Mouse (Mus musculus) T-cell, adult 2 months (primary cell): ENCODE results near the gene Aes.

ENCODE experiments used
- DNase-seq: peaks from one replicate; pipeline ENCODE4 v3.0.0; 2022; ENCODE audit warnings: low spot score

Aes gene

GRCm38 (mm10) chr10:81545161-81545747 lies 14.0 kb upstream of the Aes start, which contains the start of gene Gna11:
TSS of gene Gna11 (minus strand) at chr10:81545190.
- DNase-seq = peak; percentile 99

- no peak for DNase-seq
These were observed 13.0 kb upstream of the Aes start for GRCm38 (mm10) chr10:81546332-81546731.

DNA sequence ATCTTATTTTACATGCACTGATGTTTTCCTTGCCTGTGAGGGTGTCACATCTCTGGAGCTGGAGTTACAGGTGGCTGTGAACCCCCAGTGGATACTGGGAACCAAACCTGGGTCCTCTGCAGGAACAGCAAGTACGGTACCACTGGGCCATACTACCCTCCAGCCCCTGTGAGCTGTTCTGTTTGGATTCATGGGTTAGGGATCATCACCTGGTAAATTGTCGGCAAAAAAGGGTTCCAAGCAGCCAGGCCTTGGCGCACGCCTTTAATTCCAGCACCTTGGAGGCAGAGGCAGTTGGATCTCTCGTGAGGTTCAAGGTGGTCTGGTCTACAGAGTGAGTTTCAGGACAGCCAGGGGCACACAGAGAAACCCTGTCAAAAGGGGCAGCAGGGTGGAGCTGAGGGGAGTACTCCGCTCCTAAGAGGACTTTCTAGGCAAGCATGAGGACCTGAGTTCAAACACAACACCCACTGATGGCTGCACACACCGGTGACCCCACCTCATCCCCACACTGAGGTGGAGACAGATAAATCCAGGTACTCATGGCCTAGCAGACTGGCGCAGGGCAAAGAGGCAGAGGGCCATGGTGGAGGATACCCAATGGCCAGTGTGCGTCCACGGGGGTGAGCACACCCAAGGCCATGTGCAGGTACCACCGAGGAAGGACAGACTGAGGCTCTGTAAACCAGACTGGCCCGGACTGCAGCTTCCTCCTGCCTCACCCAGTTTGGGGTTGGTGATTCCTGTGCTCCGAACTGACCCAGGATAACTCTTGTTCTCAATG lies 12.3 kb upstream of the Aes start:
- DNase-seq = no peak

- DNase-seq = no peak
These were observed 10.3 kb upstream of the Aes start for GRCm38 (mm10) chr10:81548944-81549343.

GRCm38 (mm10) chr10:81550257-81550656 lies 9.0 kb upstream of the Aes start:
- peak; percentile 72 for DNase-seq

DNA sequence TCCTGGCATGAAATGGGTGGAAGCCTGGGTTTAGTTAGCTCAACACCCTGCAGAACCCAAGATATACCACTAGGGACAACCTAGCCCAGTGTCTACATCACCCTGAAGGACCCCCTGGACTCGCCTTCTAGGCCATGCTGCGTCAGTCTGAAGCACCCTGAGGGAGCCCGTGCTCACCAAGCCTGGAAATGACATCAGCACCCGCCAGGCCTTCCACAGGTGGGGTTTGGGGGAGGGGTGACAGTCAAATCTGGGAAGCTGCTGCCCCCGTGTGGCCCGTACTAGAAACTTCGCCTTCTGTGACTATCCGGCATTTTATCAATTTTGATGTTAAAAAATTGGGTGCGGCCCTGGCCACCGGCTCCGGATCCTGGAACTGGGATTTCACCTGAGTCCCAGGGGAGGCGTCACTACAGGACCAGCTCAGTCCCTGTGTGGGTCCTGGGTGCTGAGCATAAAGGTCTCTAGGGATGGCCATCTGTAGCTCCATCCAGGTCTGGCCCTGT lies 7.6 kb upstream of the Aes start:
- peak; percentile 93 for DNase-seq

GRCm38 (mm10) chr10:81553232-81553631 lies 6.1 kb upstream of the Aes start:
- peak; percentile 47 for DNase-seq

DNA sequence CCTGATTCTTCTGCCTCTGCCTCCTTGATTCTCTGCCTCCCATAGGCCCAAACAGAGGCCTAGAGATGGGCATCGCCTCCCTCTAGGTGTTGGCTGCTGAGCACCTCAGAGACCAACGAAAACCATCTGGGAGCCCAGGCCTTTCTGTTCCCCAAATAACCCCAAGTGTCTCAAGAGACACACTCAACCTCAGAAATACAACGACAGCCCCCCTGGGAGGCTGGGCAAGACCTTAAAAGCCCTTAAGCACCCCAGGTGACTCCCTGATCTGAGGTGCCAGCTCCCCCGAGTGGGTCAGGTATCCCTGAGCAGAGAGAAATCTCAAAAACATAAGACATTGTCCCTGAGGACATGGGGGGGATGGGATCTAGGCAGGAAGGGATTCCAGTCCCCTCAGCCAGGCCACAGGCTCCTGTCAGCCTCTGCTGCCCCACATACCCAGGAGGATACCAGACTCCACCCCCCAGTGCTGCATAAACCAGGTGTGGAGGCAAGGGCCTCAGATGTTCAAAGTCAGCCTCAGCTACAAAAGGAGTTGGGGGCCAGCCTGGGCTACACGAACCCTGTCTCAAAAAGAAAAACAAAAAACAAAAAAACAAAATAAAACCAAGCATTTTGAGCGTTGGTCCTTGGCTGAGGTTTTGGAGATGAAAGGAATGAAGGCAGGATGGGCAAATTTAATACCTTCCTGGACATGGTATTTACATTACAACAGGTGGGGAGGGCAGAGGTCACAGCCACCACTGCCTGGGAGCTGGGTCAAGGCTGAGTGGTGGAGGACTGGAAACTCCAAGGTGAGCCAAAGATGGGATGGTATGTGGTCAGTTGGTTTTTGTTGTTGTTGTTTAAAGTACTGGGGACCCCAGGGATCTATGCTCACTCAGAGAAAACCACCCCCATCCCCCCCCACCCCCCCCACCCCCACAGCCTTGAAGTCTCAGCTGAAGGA lies 5.2 kb upstream of the Aes start:
- no peak for DNase-seq

DNA sequence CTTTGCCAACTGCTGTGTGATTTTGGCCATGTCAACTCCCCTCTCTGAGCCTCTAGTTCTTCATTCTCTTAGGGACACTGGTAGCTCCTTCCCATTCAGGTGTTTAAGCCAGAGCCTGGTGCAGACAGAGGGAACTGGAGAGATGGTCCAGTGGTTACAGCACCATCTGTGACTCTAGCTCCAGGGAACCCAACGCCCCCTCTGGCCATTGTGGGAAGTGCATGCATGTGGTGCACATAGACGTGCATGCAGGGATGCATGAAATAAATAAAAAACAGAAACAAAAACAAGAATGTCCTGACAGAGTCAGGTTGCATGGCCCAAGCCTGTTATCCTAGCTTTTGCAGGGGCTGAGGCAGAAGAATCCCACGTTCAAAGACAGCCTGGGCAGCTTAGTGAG lies 3.0 kb upstream of the Aes start:
- DNase-seq = no peak

GRCm38 (mm10) chr10:81557491-81557890 lies 1.8 kb upstream of the Aes start:
- DNase-seq = no peak

DNA sequence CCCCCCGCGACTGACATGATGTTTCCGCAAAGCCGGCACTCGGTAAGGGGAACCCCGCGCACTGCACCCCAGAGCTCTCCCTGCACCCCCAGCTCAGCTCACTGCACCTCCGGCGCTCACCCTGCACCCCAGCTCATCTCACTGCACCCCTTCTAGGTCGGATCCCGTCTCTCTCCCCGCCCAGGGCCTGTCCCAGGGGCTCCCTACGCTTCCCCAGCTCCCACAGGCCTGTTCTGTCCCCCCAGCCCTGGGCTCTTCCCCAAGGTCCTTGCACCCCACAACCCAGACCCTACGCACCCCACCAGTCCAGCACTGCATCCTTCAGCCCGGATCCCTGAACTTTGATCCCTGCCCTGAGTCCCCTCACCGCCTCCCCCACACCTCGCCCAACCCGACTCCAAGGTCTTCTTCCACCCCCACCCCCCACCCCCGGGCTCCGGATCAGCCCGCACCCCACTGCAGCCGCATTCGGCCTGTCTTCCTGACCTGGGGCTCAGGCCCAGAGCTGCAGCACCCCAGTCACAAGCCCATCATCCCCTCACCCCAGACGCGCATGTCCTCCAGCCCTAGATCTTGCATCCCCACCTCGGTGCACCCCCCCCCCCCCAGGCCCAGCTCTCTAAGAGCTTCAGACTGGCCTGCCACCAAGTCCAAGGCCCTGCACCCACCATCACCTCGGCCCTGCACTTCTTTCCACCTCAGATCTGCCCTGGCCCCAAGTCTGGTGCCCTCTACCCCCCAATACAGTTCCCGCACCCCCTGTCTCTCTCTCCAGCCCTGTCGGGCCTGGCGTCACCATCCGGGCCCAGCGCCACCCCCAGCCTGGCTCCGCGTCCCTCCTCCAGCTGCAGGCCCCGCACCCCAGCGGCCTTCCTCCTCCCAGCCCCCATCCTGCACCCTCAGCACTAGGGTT lies 595 bp downstream of the Aes start:
- DNase-seq = peak; percentile 63

DNA sequence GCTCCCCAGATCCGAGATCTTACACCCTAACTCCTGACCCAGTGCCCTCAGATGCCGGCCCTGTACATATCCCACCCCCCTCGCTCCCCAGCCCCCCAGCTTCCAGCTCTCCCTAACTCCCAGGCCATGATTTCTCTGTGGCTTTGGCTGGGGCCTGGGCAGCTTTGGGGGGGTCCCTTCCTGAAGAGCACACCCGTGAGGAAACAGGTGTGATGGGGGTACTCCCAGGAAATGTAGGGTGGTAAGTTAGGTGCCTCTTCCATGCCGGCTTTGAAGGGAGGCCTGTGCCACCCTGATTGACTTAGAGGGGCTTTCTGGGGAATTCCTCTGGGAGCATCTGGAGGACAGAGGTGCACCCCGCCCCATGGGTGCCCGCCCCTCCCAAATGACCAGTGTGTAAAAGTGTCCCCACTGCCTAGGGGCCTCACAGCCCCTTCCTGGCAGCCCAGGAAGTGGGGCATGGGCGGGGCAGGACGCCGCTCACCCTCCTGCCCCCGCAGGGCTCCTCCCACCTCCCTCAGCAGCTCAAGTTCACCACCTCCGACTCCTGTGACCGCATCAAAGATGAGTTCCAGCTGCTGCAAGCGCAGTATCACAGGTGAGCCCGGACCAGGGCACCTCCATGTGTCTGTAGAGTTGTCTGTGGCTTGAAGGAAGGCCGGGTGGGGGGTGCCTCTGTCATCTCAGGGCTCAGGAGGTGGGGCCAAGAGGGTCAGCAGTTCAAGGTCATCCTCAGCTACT lies 1.6 kb downstream of the Aes start:
- peak; percentile 94 for DNase-seq

DNA sequence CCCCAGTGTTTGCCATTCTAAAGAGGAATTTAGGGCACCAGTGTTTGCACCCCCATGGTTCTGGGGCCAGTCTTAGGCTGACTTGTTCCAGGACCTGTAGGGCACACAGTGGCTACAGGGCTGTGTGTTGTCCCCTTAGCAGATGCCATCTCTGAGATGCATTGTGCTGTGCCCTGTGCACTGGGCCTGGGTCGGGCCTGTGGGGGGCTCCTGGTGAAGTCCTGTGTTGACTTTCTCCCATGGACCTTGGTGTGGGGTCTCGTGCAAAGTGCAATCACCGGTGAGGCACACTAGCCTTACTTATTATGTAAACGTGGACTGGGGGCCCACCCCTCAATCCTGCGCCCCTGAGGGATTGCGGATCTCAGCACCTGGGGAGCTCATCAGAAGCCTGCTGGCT lies 3.1 kb downstream of the Aes start:
- DNase-seq = no peak

DNA sequence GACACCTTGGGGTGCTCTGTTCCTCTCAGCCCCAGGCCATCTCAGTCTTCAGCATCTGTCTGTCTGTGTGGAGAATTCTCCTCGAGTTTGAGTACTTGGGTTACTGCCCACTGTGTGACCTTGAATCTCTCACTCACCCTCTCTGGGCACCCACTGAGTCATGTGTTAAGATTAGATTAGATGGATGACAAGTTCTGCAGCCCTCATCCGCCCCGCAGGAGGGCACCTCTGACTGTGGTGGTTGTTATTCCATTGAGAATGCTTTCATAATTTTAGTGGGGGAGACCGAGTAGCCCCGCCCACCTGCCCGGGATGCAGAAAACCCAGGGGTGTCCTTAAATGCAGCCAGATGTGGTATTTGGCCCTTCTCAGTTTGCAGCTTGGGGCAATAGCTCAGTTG lies 4.2 kb downstream of the Aes start:
- DNase-seq = no peak

DNA sequence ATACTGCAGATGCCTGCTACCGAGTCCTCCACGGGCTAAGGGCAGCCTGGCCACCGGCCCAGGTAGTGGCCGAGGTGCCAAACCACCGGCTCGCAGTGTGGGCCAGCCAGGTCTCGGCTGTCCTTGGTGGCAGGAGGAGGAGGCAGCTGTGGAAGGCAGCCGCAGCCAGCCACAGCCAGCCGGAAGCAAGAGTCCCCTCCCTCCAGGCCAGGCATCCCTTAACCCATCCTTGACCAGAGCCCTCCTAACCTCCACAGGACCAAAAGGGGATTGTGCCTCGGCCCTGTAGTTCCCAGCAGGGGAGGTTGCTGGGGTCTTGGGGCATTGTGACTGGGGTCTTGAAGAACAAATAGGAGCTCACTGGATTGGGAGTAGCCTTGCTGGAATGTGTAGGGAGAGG lies 4.9 kb downstream of the Aes start:
- DNase-seq = no peak

DNA sequence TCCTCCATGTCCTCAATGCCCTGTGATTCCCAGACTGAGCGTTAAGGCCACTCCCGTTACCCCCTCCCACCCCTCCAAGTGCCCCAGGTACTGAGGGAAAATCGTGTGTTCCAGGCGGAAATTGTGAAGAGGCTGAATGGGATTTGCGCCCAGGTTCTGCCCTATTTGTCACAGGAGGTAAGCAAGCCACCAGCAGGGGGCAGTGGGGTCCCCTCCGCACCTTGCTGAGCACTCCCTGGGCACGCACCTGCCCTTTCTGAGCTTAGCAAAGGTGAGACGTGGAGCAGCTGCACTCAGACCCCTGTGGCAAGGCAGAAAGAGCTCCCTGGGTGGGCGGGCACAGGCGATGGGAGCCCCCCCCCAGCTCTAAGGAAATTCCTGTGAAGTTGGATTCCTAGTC lies 5.4 kb downstream of the Aes start:
- peak; percentile 69 for DNase-seq

GRCm38 (mm10) chr10:81565257-81566228 lies 6.3 kb downstream of the Aes start:
- DNase-seq = no peak

GRCm38 (mm10) chr10:81568381-81569191 lies 9.3 kb downstream of the Aes start:
- no peak for DNase-seq
